Mouse (Mus musculus): ENCODE data around the gene Glipr2. TPM values are rescaled to one million over a fixed set of nuclear protein-coding genes. Genes with fewer than 3 reads are reported as not detected.

Gene Glipr2
- polyA plus RNA-seq (2015; fragmentation: Illumina TruSeq; extraction: RNeasy Lipid Tissue Mini Kit (QIAGEN cat#74804); ENCODE audit: insufficient read depth, low read depth, low replicate concordance): 4.0 TPM

GRCm38 (mm10) chr4:43957292-43957845, at the start of gene Glipr2:
Glipr2 (plus strand) TSS chr4:43957401.

DNA sequence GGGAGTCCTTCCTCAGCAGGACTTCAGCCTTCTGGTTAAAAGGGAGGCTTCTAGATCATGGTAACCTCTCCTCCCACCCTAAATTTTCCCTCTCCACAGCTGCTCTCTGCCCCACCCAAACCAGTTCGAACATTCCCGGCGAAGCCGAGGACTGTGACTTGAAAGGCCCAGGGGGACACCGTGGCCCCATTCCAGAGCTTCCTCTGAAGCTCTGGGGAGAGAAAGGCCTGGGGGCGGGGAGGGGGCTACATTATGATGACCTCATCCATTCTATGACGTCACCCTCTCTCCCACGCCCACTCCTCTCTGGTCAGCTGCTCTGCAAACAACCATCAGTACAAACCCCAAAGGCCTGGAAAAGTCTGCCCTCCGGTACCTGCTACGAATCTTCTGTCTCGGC, 26.0 kb downstream of the Glipr2 start, which contains the start of gene Ccin:
Ccin (plus strand) TSS at position 303 of the 400 bp plus-strand sequence.

DNA sequence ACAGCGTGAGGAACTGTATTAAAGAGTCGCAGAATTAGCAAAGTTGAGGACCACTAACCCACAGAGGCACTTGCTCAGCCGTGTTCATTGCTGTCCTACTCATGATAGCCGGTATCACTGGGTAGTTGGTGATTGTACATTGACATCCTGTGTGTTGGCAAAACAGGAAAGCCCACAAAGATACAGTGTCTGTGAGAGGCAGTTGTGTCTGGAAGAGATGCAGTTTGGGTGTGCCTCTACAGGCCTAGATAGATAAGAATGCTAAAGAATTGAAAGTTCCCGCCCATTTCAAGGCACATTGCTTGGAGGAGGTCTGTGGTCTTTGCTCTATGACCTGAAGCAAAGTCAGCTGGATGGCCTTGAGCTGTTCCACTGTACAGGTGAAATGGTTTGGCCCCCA, 46.9 kb downstream of the Glipr2 start, which contains the start of gene Clta:
Clta (plus strand) TSS at position 327 of the 400 bp plus-strand sequence.

Other genes with a start within 250 kb of the Glipr2 start
- not detected for gene Olfr71, start 247.1 kb upstream of the Glipr2 start, polyA plus RNA-seq (2015; fragmentation: Illumina TruSeq; extraction: RNeasy Lipid Tissue Mini Kit (QIAGEN cat#74804); ENCODE audit: insufficient read depth, low read depth, low replicate concordance)
- gene Hrct1, start 230.2 kb upstream of the Glipr2 start, polyA plus RNA-seq (2015; fragmentation: Illumina TruSeq; extraction: RNeasy Lipid Tissue Mini Kit (QIAGEN cat#74804); ENCODE audit: insufficient read depth, low read depth, low replicate concordance): 3.5 TPM
- 0.65 TPM for gene Spaar, start 227.4 kb upstream of the Glipr2 start, polyA plus RNA-seq (2015; fragmentation: Illumina TruSeq; extraction: RNeasy Lipid Tissue Mini Kit (QIAGEN cat#74804); ENCODE audit: insufficient read depth, low read depth, low replicate concordance)
- gene Olfr159, start 186.4 kb upstream of the Glipr2 start, polyA plus RNA-seq (2015; fragmentation: Illumina TruSeq; extraction: RNeasy Lipid Tissue Mini Kit (QIAGEN cat#74804); ENCODE audit: insufficient read depth, low read depth, low replicate concordance): not detected
- gene Olfr156, start 133.5 kb upstream of the Glipr2 start, polyA plus RNA-seq (2015; fragmentation: Illumina TruSeq; extraction: RNeasy Lipid Tissue Mini Kit (QIAGEN cat#74804); ENCODE audit: insufficient read depth, low read depth, low replicate concordance): not detected
- gene Olfr157, start 117.2 kb upstream of the Glipr2 start, polyA plus RNA-seq (2015; fragmentation: Illumina TruSeq; extraction: RNeasy Lipid Tissue Mini Kit (QIAGEN cat#74804); ENCODE audit: insufficient read depth, low read depth, low replicate concordance): not detected
- not detected for gene Olfr155, start 105.8 kb upstream of the Glipr2 start, polyA plus RNA-seq (2015; fragmentation: Illumina TruSeq; extraction: RNeasy Lipid Tissue Mini Kit (QIAGEN cat#74804); ENCODE audit: insufficient read depth, low read depth, low replicate concordance)
- gene Reck, start 81.9 kb upstream of the Glipr2 start, polyA plus RNA-seq (2015; fragmentation: Illumina TruSeq; extraction: RNeasy Lipid Tissue Mini Kit (QIAGEN cat#74804); ENCODE audit: insufficient read depth, low read depth, low replicate concordance): 3.9 TPM
- gene Ccin, start 26.1 kb downstream of the Glipr2 start, polyA plus RNA-seq (2015; fragmentation: Illumina TruSeq; extraction: RNeasy Lipid Tissue Mini Kit (QIAGEN cat#74804); ENCODE audit: insufficient read depth, low read depth, low replicate concordance): not detected
- 44.7 TPM for gene Clta, start 47.1 kb downstream of the Glipr2 start, polyA plus RNA-seq (2015; fragmentation: Illumina TruSeq; extraction: RNeasy Lipid Tissue Mini Kit (QIAGEN cat#74804); ENCODE audit: insufficient read depth, low read depth, low replicate concordance)
- 6.8 TPM for gene Gne, start 126.8 kb downstream of the Glipr2 start, polyA plus RNA-seq (2015; fragmentation: Illumina TruSeq; extraction: RNeasy Lipid Tissue Mini Kit (QIAGEN cat#74804); ENCODE audit: insufficient read depth, low read depth, low replicate concordance)